Mouse (Mus musculus): ENCODE data around the gene Pef1. TPM values are rescaled to one million over a fixed set of nuclear protein-coding genes. Genes with fewer than 3 reads are reported as not detected.

Pef1 gene
- polyA plus RNA-seq, 1 experiment from 2014 or later: 70.4 TPM

GRCm38 (mm10) chr4:130066816-130067215 is 35.5 kb upstream of the Pef1 start:
- 12% methylated on average over 8 of the region's 8 CpGs for WGBS
- no peak for DNase-seq (ENCODE audit: low spot score)
- Histone ChIP-seq H3K4me1 (replicated peaks; ENCODE audit: control insufficient read depth, insufficient read depth, low read length) (no peaks in the 10 kb centered on the region), H3K9me3 (ENCODE audit: control insufficient read depth, low read length) (no peaks in the 10 kb centered on the region), H3K36me3 (ENCODE audit: control insufficient read depth, insufficient read depth, low read length) (peaks cover 28% of the 10 kb centered on the region), H3K27me3 (replicated peaks; ENCODE audit: control insufficient read depth, insufficient read depth, low read length) (no peaks in the 10 kb centered on the region), H3K4me3 (ENCODE audit: low read depth, low read length) (no peak overlapping the region), H3K27ac (ENCODE audit: low read depth) (no peak overlapping the region), H3K9ac (ENCODE audit: low read length) (no peak overlapping the region), H3K4me2 (ENCODE audit: low read length) (no peak overlapping the region)
- peak; percentile 14; the same call in 1 of the 2 replicates for ATAC-seq (replicated peaks; ENCODE audit: low FRiP score, low TSS enrichment, low read depth)

- Histone ChIP-seq H3K27me3 (replicated peaks; ENCODE audit: control insufficient read depth, insufficient read depth, low read length) (no peaks in the 10 kb centered on the region), H3K4me2 (ENCODE audit: low read length) (no peak overlapping the region), H3K4me1 (replicated peaks; ENCODE audit: control insufficient read depth, insufficient read depth, low read length) (no peaks in the 10 kb centered on the region), H3K36me3 (ENCODE audit: control insufficient read depth, insufficient read depth, low read length) (peaks cover 36% of the 10 kb centered on the region), H3K9me3 (ENCODE audit: control insufficient read depth, low read length) (no peaks in the 10 kb centered on the region), H3K27ac (ENCODE audit: low read depth) (no peak overlapping the region), H3K4me3 (ENCODE audit: low read depth, low read length) (no peak overlapping the region), H3K9ac (ENCODE audit: low read length) (no peak overlapping the region)
- no peak for ATAC-seq (replicated peaks; ENCODE audit: low FRiP score, low TSS enrichment, low read depth)
- DNase-seq (ENCODE audit: low spot score): no peak
- 57% methylated on average over 3 of the region's 3 CpGs for WGBS
Measured at GRCm38 (mm10) chr4:130070523-130070922, 31.8 kb upstream of the Pef1 start.

- no peaks in the 10 kb centered on the region for H3K27me3 ChIP-seq (replicated peaks; ENCODE audit: control insufficient read depth, insufficient read depth, low read length)
- no peaks in the 10 kb centered on the region for H3K9me3 ChIP-seq (ENCODE audit: control insufficient read depth, low read length)
- DNase-seq (ENCODE audit: low spot score) (no peak), ATAC-seq (replicated peaks; ENCODE audit: low FRiP score, low TSS enrichment, low read depth) (no peak)
- WGBS: 93% methylated on average over 2 of the region's 2 CpGs
- H3K4me1 ChIP-seq (replicated peaks; ENCODE audit: control insufficient read depth, insufficient read depth, low read length): no peaks in the 10 kb centered on the region
- H3K4me3 ChIP-seq (ENCODE audit: low read depth, low read length): no peak overlapping the region
- no peak overlapping the region for H3K9ac ChIP-seq (ENCODE audit: low read length)
- peaks cover 38% of the 10 kb centered on the region for H3K36me3 ChIP-seq (ENCODE audit: control insufficient read depth, insufficient read depth, low read length)
- H3K4me2 ChIP-seq (ENCODE audit: low read length): no peak overlapping the region
- no peak overlapping the region for H3K27ac ChIP-seq (ENCODE audit: low read depth)
Measured at GRCm38 (mm10) chr4:130071758-130072157, 30.6 kb upstream of the Pef1 start.

GRCm38 (mm10) chr4:130073367-130073766 is 29.0 kb upstream of the Pef1 start:
- no peak overlapping the region for H3K27ac ChIP-seq (ENCODE audit: low read depth)

GRCm38 (mm10) chr4:130074761-130075515 is 27.4 kb upstream of the Pef1 start:
- H3K4me1 ChIP-seq (replicated peaks; ENCODE audit: control insufficient read depth, insufficient read depth, low read length): no peaks in the 10 kb centered on the region
- no peak overlapping the region for H3K4me3 ChIP-seq (ENCODE audit: low read depth, low read length)
- 67% methylated on average over 17 of the region's 17 CpGs for WGBS
- H3K36me3 ChIP-seq (ENCODE audit: control insufficient read depth, insufficient read depth, low read length): peaks cover 23% of the 10 kb centered on the region; the same call in 1 of the 2 replicates
- H3K27me3 ChIP-seq (replicated peaks; ENCODE audit: control insufficient read depth, insufficient read depth, low read length): no peaks in the 10 kb centered on the region
- DNase-seq (ENCODE audit: low spot score) (no peak), ATAC-seq (replicated peaks; ENCODE audit: low FRiP score, low TSS enrichment, low read depth) (no peak)
- no peaks in the 10 kb centered on the region for H3K9me3 ChIP-seq (ENCODE audit: control insufficient read depth, low read length)
- no peak overlapping the region for H3K9ac ChIP-seq (ENCODE audit: low read length)
- no peak overlapping the region for H3K4me2 ChIP-seq (ENCODE audit: low read length)
- no peak overlapping the region for H3K27ac ChIP-seq (ENCODE audit: low read depth)

More at GRCm38 (mm10) chr4:130073367-130073766, 29.0 kb upstream of the Pef1 start:
- DNase-seq (ENCODE audit: low spot score): no peak
- H3K27me3 ChIP-seq (replicated peaks; ENCODE audit: control insufficient read depth, insufficient read depth, low read length): no peaks in the 10 kb centered on the region
- no peak overlapping the region for H3K4me3 ChIP-seq (ENCODE audit: low read depth, low read length)
- no peaks in the 10 kb centered on the region for H3K9me3 ChIP-seq (ENCODE audit: control insufficient read depth, low read length)
- no peak overlapping the region for H3K9ac ChIP-seq (ENCODE audit: low read length)
- ATAC-seq (replicated peaks; ENCODE audit: low FRiP score, low TSS enrichment, low read depth): no peak
- H3K4me2 ChIP-seq (ENCODE audit: low read length): no peak overlapping the region
- H3K4me1 ChIP-seq (replicated peaks; ENCODE audit: control insufficient read depth, insufficient read depth, low read length): no peaks in the 10 kb centered on the region
- 85% methylated on average over 4 of the region's 4 CpGs for WGBS
- peaks cover 33% of the 10 kb centered on the region for H3K36me3 ChIP-seq (ENCODE audit: control insufficient read depth, insufficient read depth, low read length)

- no peak overlapping the region for H3K4me2 ChIP-seq (ENCODE audit: low read length)
- peaks cover 22% of the 10 kb centered on the region; the same call in 1 of the 2 replicates for H3K36me3 ChIP-seq (ENCODE audit: control insufficient read depth, insufficient read depth, low read length)
- no peaks in the 10 kb centered on the region for H3K27me3 ChIP-seq (replicated peaks; ENCODE audit: control insufficient read depth, insufficient read depth, low read length)
- 52% methylated on average over 8 of the region's 8 CpGs for WGBS
- H3K27ac ChIP-seq (ENCODE audit: low read depth): no peak overlapping the region
- H3K4me3 ChIP-seq (ENCODE audit: low read depth, low read length): no peak overlapping the region
- H3K9ac ChIP-seq (ENCODE audit: low read length): no peak overlapping the region
- DNase-seq (ENCODE audit: low spot score): no peak
- 0 out of 2 replicates have a peak, but pooled peaks cover 2% of the 10 kb centered on the region for H3K4me1 ChIP-seq (replicated peaks; ENCODE audit: control insufficient read depth, insufficient read depth, low read length)
- H3K9me3 ChIP-seq (ENCODE audit: control insufficient read depth, low read length): no peaks in the 10 kb centered on the region
- ATAC-seq (replicated peaks; ENCODE audit: low FRiP score, low TSS enrichment, low read depth): no peak
Measured at GRCm38 (mm10) chr4:130076856-130077255, 25.5 kb upstream of the Pef1 start.

- Histone ChIP-seq H3K27me3 (replicated peaks; ENCODE audit: control insufficient read depth, insufficient read depth, low read length) (no peaks in the 10 kb centered on the region), H3K36me3 (ENCODE audit: control insufficient read depth, insufficient read depth, low read length) (peaks cover 15% of the 10 kb centered on the region; the same call in 1 of the 2 replicates), H3K9me3 (ENCODE audit: control insufficient read depth, low read length) (no peaks in the 10 kb centered on the region), H3K9ac (ENCODE audit: low read length) (no peak overlapping the region), H3K4me1 (replicated peaks; ENCODE audit: control insufficient read depth, insufficient read depth, low read length) (0 out of 2 replicates have a peak, but pooled peaks cover 2% of the 10 kb centered on the region), H3K27ac (ENCODE audit: low read depth) (no peak overlapping the region), H3K4me3 (ENCODE audit: low read depth, low read length) (no peak overlapping the region), H3K4me2 (ENCODE audit: low read length) (no peak overlapping the region)
- DNase-seq (ENCODE audit: low spot score): no peak
- no peak for ATAC-seq (replicated peaks; ENCODE audit: low FRiP score, low TSS enrichment, low read depth)
- WGBS: 55% methylated on average over 17 of the region's 17 CpGs
Measured at GRCm38 (mm10) chr4:130078816-130079485, 23.4 kb upstream of the Pef1 start.

GRCm38 (mm10) chr4:130079521-130079920 is 22.8 kb upstream of the Pef1 start:
- ATAC-seq (replicated peaks; ENCODE audit: low FRiP score, low TSS enrichment, low read depth): no peak
- H3K9ac ChIP-seq (ENCODE audit: low read length): no peak overlapping the region
- no peak overlapping the region for H3K27ac ChIP-seq (ENCODE audit: low read depth)
- no peak overlapping the region for H3K4me2 ChIP-seq (ENCODE audit: low read length)
- DNase-seq (ENCODE audit: low spot score): no peak
- H3K9me3 ChIP-seq (ENCODE audit: control insufficient read depth, low read length): no peaks in the 10 kb centered on the region
- peaks cover 13% of the 10 kb centered on the region; the same call in 1 of the 2 replicates for H3K36me3 ChIP-seq (ENCODE audit: control insufficient read depth, insufficient read depth, low read length)
- H3K27me3 ChIP-seq (replicated peaks; ENCODE audit: control insufficient read depth, insufficient read depth, low read length): no peaks in the 10 kb centered on the region
- H3K4me1 ChIP-seq (replicated peaks; ENCODE audit: control insufficient read depth, insufficient read depth, low read length): 0 out of 2 replicates have a peak, but pooled peaks cover 2% of the 10 kb centered on the region
- 78% methylated on average over 2 of the region's 3 CpGs for WGBS
- H3K4me3 ChIP-seq (ENCODE audit: low read depth, low read length): no peak overlapping the region

Data from intestine, embryonic 14.5 days (tissue).